Mouse (Mus musculus) natural killer cell, adult 2 months (primary cell): ENCODE data around the gene Ing4.

Experiments
- DNase-seq, 2 experiments: peaks; one replicate each; pipeline ENCODE4 v3.0.0; 2022; ENCODE audit warnings: low spot score in 2 of 2

Gene Ing4

GRCm38 (mm10) chr6:125039533-125040153, at the start of gene Ing4:
Ing4 (plus strand) TSS chr6:125039760.
- peak; percentile 85 to 90 for DNase-seq

GRCm38 (mm10) chr6:124992241-124992640, 47.3 kb upstream of the Ing4 start:
- no peak for DNase-seq

GRCm38 (mm10) chr6:124993365-124993764, 46.2 kb upstream of the Ing4 start:
- DNase-seq: no peak

- DNase-seq: no peak
Measured at GRCm38 (mm10) chr6:124993876-124994275, 45.7 kb upstream of the Ing4 start.

GRCm38 (mm10) chr6:124995246-124995645, 44.3 kb upstream of the Ing4 start:
- DNase-seq: no peak

- no peak for DNase-seq
Measured at GRCm38 (mm10) chr6:124995831-124996403, 43.6 kb upstream of the Ing4 start.

- peak; percentile 39 to 66 for DNase-seq
Measured at GRCm38 (mm10) chr6:124996551-124997501, 42.7 kb upstream of the Ing4 start, which contains the start of gene Pianp. Pianp (plus strand) TSS chr6:124996694.

GRCm38 (mm10) chr6:124998066-124998465, 41.5 kb upstream of the Ing4 start:
- no peak for DNase-seq

- no peak for DNase-seq
Measured at GRCm38 (mm10) chr6:124999091-124999490, 40.5 kb upstream of the Ing4 start.

- DNase-seq: no peak
Measured at GRCm38 (mm10) chr6:124999546-124999945, 40.0 kb upstream of the Ing4 start.

- no peak for DNase-seq
Measured at GRCm38 (mm10) chr6:125003706-125004105, 35.9 kb upstream of the Ing4 start.

- DNase-seq: no peak
Measured at GRCm38 (mm10) chr6:125005086-125005485, 34.5 kb upstream of the Ing4 start.

GRCm38 (mm10) chr6:125008060-125008459, 31.5 kb upstream of the Ing4 start:
- DNase-seq: no peak

GRCm38 (mm10) chr6:125008586-125009128, 30.9 kb upstream of the Ing4 start:
- peak; percentile 96 for DNase-seq

- DNase-seq: no peak
Measured at GRCm38 (mm10) chr6:125009129-125009180, 30.6 kb upstream of the Ing4 start, which contains the start of gene Zfp384. Zfp384 (plus strand) TSS chr6:125009145.

- DNase-seq: peak; percentile 76 to 82
Measured at GRCm38 (mm10) chr6:125009181-125010073, 30.1 kb upstream of the Ing4 start.

GRCm38 (mm10) chr6:125017682-125018081, 21.9 kb upstream of the Ing4 start:
- DNase-seq: no peak

GRCm38 (mm10) chr6:125030532-125030931, 9.0 kb upstream of the Ing4 start:
- peak; percentile 61 to 76 for DNase-seq

- no peak for DNase-seq
Measured at GRCm38 (mm10) chr6:125031604-125032003, 8.0 kb upstream of the Ing4 start.

GRCm38 (mm10) chr6:125038666-125039065, 894 bp upstream of the Ing4 start:
- DNase-seq: no peak

GRCm38 (mm10) chr6:125039131-125039530, 429 bp upstream of the Ing4 start:
- no peak for DNase-seq

- DNase-seq: no peak
Measured at GRCm38 (mm10) chr6:125040221-125040620, 661 bp downstream of the Ing4 start.
